Comparison of ENCODE assay signal across 25 mouse cellular contexts in genomic region chr16:8855143-8855542, GRCm38 (mm10).
"Had no signal": no experiment of that assay in that cellular context is flagged by ENCODE, and none has a peak within 500 bp of the region (broad histone marks: within the 10 kb centered on the region; RNA-seq: fewer than 3 reads in every experiment).

No protein-coding gene starts in this region.

- H3K27ac ChIP-seq: kidney, embryonic 15.5 days; layer of hippocampus, adult 2 months; limb, embryonic 12.5 days; limb, embryonic 15.5 days; liver, embryonic 14.5 days; macrophage; midbrain, embryonic 12.5 days; midbrain, embryonic 15.5 days; neural tube, embryonic 12.5 days; neural tube, embryonic 15.5 days; stomach, embryonic 15.5 days had no signal

- H3K9me3 ChIP-seq: kidney, embryonic 15.5 days; limb, embryonic 12.5 days; limb, embryonic 15.5 days; midbrain, embryonic 12.5 days; midbrain, embryonic 15.5 days; neural tube, embryonic 12.5 days; neural tube, embryonic 15.5 days; stomach, embryonic 15.5 days had no signal

- H3K4me1 ChIP-seq: kidney, embryonic 15.5 days; limb, embryonic 12.5 days; limb, embryonic 15.5 days; midbrain, embryonic 12.5 days; neural tube, embryonic 12.5 days; stomach, embryonic 15.5 days had no signal

- DNase-seq: kidney, adult 8-10 months; kidney, postnatal 10 days; kidney, postnatal 4 days; layer of hippocampus, adult 9-11 months; left cerebral cortex, postnatal 4 days; liver, postnatal 0 days; lung, embryonic 14.5 days; right cerebral cortex, adult 18-20 months; right cerebral cortex, postnatal 14 days; right cerebral cortex, postnatal 4 days; spleen, adult 18-20 months; thymus, adult 18-20 months; thymus, postnatal 36 days had no signal

- ATAC-seq: liver, postnatal 0 days; lung, postnatal 0 days; midbrain, embryonic 15.5 days had no signal

- H3K4me3 ChIP-seq: kidney, embryonic 15.5 days; layer of hippocampus, adult 2 months; limb, embryonic 12.5 days; limb, embryonic 15.5 days; midbrain, embryonic 12.5 days; midbrain, embryonic 15.5 days; neural tube, embryonic 12.5 days; neural tube, embryonic 15.5 days; stomach, embryonic 15.5 days had no signal

- H3K27me3 ChIP-seq: kidney, embryonic 15.5 days; limb, embryonic 12.5 days; limb, embryonic 15.5 days; midbrain, embryonic 12.5 days; midbrain, embryonic 15.5 days; neural tube, embryonic 12.5 days; neural tube, embryonic 15.5 days; stomach, embryonic 15.5 days had no signal
